19 mouse cellular contexts compared by ENCODE assay signal in the genomic region with DNA sequence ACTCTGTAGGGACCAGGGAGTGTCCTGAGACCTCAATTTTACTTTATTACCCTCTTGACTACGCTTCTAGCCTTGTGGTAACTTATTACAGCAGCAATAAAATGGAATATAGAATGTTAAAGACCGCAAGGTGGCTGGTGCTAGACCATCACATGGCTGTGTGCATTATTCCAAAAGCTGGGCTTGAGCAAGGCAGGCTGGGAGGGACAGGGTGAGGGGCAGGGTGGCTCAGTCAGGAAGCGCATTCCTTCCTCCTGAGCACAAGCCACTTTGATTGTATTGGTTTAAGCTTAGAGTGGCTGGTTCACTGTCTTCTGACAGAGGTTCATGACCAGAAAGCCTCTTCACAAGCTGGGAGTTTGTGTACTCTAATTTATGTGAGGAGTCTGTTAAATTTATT.
"Had no signal": no experiment of that assay in that cellular context is flagged by ENCODE, and none has a peak within 500 bp of the region (broad histone marks: within the 10 kb centered on the region; RNA-seq: fewer than 3 reads in every experiment).

No protein-coding gene starts in this region.

- H3K4me1 ChIP-seq: kidney, embryonic 15.5 days; lung, embryonic 15.5 days; megakaryocyte, embryonic 14.5 days; midbrain, embryonic 10.5 days; neural tube, embryonic 13.5 days; stomach, embryonic 15.5 days had no signal

- H3K9me3 ChIP-seq: kidney, embryonic 15.5 days; lung, embryonic 15.5 days; midbrain, embryonic 10.5 days; midbrain, embryonic 13.5 days; neural tube, embryonic 13.5 days; stomach, embryonic 15.5 days had no signal

- H3K27ac ChIP-seq: kidney, embryonic 15.5 days; left cerebral cortex, adult 2 months; lung, embryonic 15.5 days; midbrain, embryonic 10.5 days; midbrain, embryonic 13.5 days; neural tube, embryonic 13.5 days; stomach, embryonic 15.5 days had no signal

- H3K4me3 ChIP-seq: kidney, embryonic 15.5 days; left cerebral cortex, adult 2 months; lung, embryonic 15.5 days; megakaryocyte, embryonic 14.5 days; midbrain, embryonic 10.5 days; midbrain, embryonic 13.5 days; myocyte; neural tube, embryonic 13.5 days; stomach, embryonic 15.5 days had no signal

- ATAC-seq: midbrain, embryonic 13.5 days; midbrain, embryonic 16.5 days had no signal

- H3K36me3 ChIP-seq: kidney, embryonic 15.5 days; lung, embryonic 15.5 days; midbrain, embryonic 10.5 days; midbrain, embryonic 13.5 days; neural tube, embryonic 13.5 days; stomach, embryonic 15.5 days had no signal

- DNase-seq: kidney, adult 8-10 months; kidney, postnatal 10 days; kidney, postnatal 36 days; layer of hippocampus, postnatal 36 days; lung, postnatal 36 days; retina, postnatal 1 day; right cerebral cortex, postnatal 25 days; spleen, adult 18-20 months; thymus, postnatal 25 days had no signal

- H3K4me2 ChIP-seq: kidney, embryonic 15.5 days; lung, embryonic 15.5 days; midbrain, embryonic 13.5 days; neural tube, embryonic 13.5 days; stomach, embryonic 15.5 days had no signal

- H3K9ac ChIP-seq: kidney, embryonic 15.5 days; lung, embryonic 15.5 days; midbrain, embryonic 13.5 days; neural tube, embryonic 13.5 days; stomach, embryonic 15.5 days had no signal

- H3K27me3 ChIP-seq: kidney, embryonic 15.5 days; lung, embryonic 15.5 days; midbrain, embryonic 13.5 days; neural tube, embryonic 13.5 days; stomach, embryonic 15.5 days had no signal
